Mouse (Mus musculus) erythroblast, embryonic 14.5 days (primary cell): ENCODE measurements around the gene Gm6890. TPM values are rescaled to one million over a fixed set of nuclear protein-coding genes. Genes with fewer than 3 reads are reported as not detected.
"Not testable (repeated sequence)": the region's sequence is repeated elsewhere in the genome, so short reads cannot be mapped to it uniquely, and the experiment has no call there.

ENCODE experiments used
- H3K27me3 ChIP-seq: 2 replicates; pipeline ENCODE4 v1.6.1; 2012; ENCODE audit warnings: inconsistent platforms; ENCODE audit not compliant: control insufficient read depth
- H3K36me3 ChIP-seq: 2 replicates; pipeline ENCODE4 v1.6.1; 2012; ENCODE audit warnings: mild to moderate bottlenecking, inconsistent platforms; ENCODE audit not compliant: control insufficient read depth
- H3K4me1 ChIP-seq: 2 replicates; pipeline ENCODE4 v1.6.1; 2012; ENCODE audit warnings: inconsistent platforms; ENCODE audit not compliant: control insufficient read depth
- H3K4me3 ChIP-seq: replicated peaks from 2 replicates; pipeline ENCODE3; 2012; ENCODE audit warnings: moderate library complexity, mild to moderate bottlenecking, inconsistent platforms
- H3K9me3 ChIP-seq: 2 replicates; pipeline ENCODE4 v1.6.1; 2012; ENCODE audit warnings: low read length, inconsistent platforms, mixed read lengths; ENCODE audit not compliant: control insufficient read depth
- polyA plus RNA-seq: library from polyadenylated mRNA; stranded (reverse); fragments of >175 nt; gene quantifications from 2 replicates; pipeline ENCODE4 v1.2.3, GENCODE M21; 2012

The Gm6890 gene
- polyA plus RNA-seq, result not detected in 2 replicates

GRCm38 (mm10) chrX:74740627-74741026, at the start of gene Gm6890:
TSS of gene Gm6890 (plus strand) at chrX:74740927.
- H3K27me3 ChIP-seq, H3K4me1 ChIP-seq, H3K36me3 ChIP-seq, H3K9me3 ChIP-seq, H3K4me3 ChIP-seq: not testable (repeated sequence)

GRCm38 (mm10) chrX:74726195-74726594, 14.5 kb upstream of the Gm6890 start:
- not testable (repeated sequence) for H3K9me3 ChIP-seq, H3K27me3 ChIP-seq, H3K36me3 ChIP-seq, H3K4me1 ChIP-seq, H3K4me3 ChIP-seq

- not testable (repeated sequence) for H3K36me3 ChIP-seq
Observed at GRCm38 (mm10) chrX:74770715-74771114, 30.0 kb downstream of the Gm6890 start.

More at GRCm38 (mm10) chrX:74770715-74771114, 30.0 kb downstream of the Gm6890 start:
- not testable (repeated sequence) for H3K9me3 ChIP-seq, H3K4me3 ChIP-seq, H3K27me3 ChIP-seq, H3K4me1 ChIP-seq

Other genes with a start within 250 kb of the Gm6890 start
- not detected in 2 replicates for gene Olfr1326-ps1, start 166.0 kb upstream of the Gm6890 start, polyA plus RNA-seq
- gene Olfr1325, start 148.2 kb upstream of the Gm6890 start, polyA plus RNA-seq, result not detected in 2 replicates
- gene Gm5640, start 95.3 kb upstream of the Gm6890 start, polyA plus RNA-seq, result not detected in 2 replicates
- not detected in 2 replicates for gene Gm5936, start 96.3 kb downstream of the Gm6890 start, polyA plus RNA-seq